Mouse (Mus musculus) liver, postnatal 0 days (tissue): ENCODE results near the gene Znrf2. TPM values are rescaled to one million over a fixed set of nuclear protein-coding genes. Genes with fewer than 3 reads are reported as not detected.

Source experiments
- ATAC-seq: fragments of 200-750 bp; cut with Nextera tagmentation; 2 replicates; pipeline ENCODE4 v1.8.0; 2017; ENCODE audit warnings: mild to moderate bottlenecking, moderate library complexity
- DNase-seq: peaks from one replicate; pipeline ENCODE4 v3.0.0-alpha.2; 2016
- H3K27ac ChIP-seq: fragments of 300-500 bp; sonication (generic); 2 replicates; pipeline ENCODE4 v1.5.1; 2014; ENCODE audit warnings: antibody characterized with exemption, moderate library complexity, mild to moderate bottlenecking, low read depth
- H3K27me3 ChIP-seq: fragments of 300-500 bp; sonication (generic); 2 replicates; pipeline ENCODE4 v1.6.1; 2014; ENCODE audit warnings: low read length, control low read depth, mixed read lengths; ENCODE audit not compliant: insufficient read depth
- H3K36me3 ChIP-seq: fragments of 300-500 bp; sonication (generic); replicated peaks from 2 replicates; pipeline ENCODE4 v1.6.1; 2014; ENCODE audit warnings: mild to moderate bottlenecking, control low read depth, low read length, moderate library complexity, mixed read lengths; ENCODE audit not compliant: insufficient read depth
- H3K4me1 ChIP-seq: fragments of 300-500 bp; sonication (generic); 2 replicates; pipeline ENCODE4 v1.6.1; 2014; ENCODE audit warnings: antibody characterized with exemption, mild to moderate bottlenecking, control low read depth; ENCODE audit not compliant: insufficient read depth
- H3K4me2 ChIP-seq: fragments of 300-500 bp; sonication (generic); 2 replicates; pipeline ENCODE4 v1.6.1; 2014; ENCODE audit warnings: low read depth, mild to moderate bottlenecking, low read length, moderate library complexity, mixed read lengths
- H3K4me3 ChIP-seq: fragments of 300-500 bp; sonication (generic); 2 replicates; pipeline ENCODE4 v1.5.1; 2014; ENCODE audit warnings: low read depth, low read length
- H3K9ac ChIP-seq: fragments of 300-500 bp; sonication (generic); replicated peaks from 2 replicates; pipeline ENCODE4 v1.6.1; 2014; ENCODE audit warnings: mild to moderate bottlenecking, moderate library complexity
- H3K9me3 ChIP-seq: fragments of 300-500 bp; sonication (generic); 2 replicates; pipeline ENCODE4 v1.6.1; 2016; ENCODE audit warnings: mild to moderate bottlenecking, control low read depth, low read length, mixed read lengths
- CTCF ChIP-seq: sonication (generic); IDR thresholded peaks from 2 replicates; pipeline ENCODE4 v1.5.1; 2016; ENCODE audit warnings: antibody characterized with exemption, low read depth
- EP300 ChIP-seq: IDR thresholded peaks from 2 replicates; pipeline ENCODE4 v1.6.1; 2016; ENCODE audit warnings: antibody characterized with exemption, low read depth, mild to moderate bottlenecking
- WGBS: fragments of 180-500 bp; shearing (Covaris S2); extraction: QIAGEN DNeasy Blood & Tissue Kit; methylation state at CpG from one replicate; pipeline ENCODE4 v1.1.7; 2014; ENCODE audit not compliant: insufficient replicate concordance; 5-methylcytosine and 5-hydroxymethylcytosine counted together
- polyA plus RNA-seq: library from polyadenylated mRNA; unstranded; fragments of >200 nt; fragmentation: Nextera tagmentation; extraction: Ambion mirVana; gene quantifications from 2 replicates; pipeline ENCODE4 v1.2.1, GENCODE M21; 2015

Gene Znrf2
- polyA plus RNA-seq, 1 experiment from 2014 or later: 4.4 TPM

GRCm38 (mm10) chr6:54789139-54789538 lies 27.6 kb upstream of the Znrf2 start:
- no peak for DNase-seq
- H3K9me3 ChIP-seq: no peaks in the 10 kb centered on the region
- H3K4me1 ChIP-seq: peaks cover 15% of the 10 kb centered on the region
- no peaks in the 10 kb centered on the region for H3K27me3 ChIP-seq
- ATAC-seq: peak; percentile 80
- H3K9ac ChIP-seq: no peak overlapping the region
- H3K4me3 ChIP-seq: no peak overlapping the region
- H3K4me2 ChIP-seq: no peak overlapping the region
- 56% methylated on average over 4 of the region's 4 CpGs for WGBS
- no peaks in the 10 kb centered on the region for H3K36me3 ChIP-seq
- peak overlapping the region; percentile 75 for H3K27ac ChIP-seq
- TF ChIP-seq CTCF: no peak
- TF ChIP-seq EP300: peak; percentile 59; the same call in 1 of the 2 replicates

GRCm38 (mm10) chr6:54790071-54790470 lies 26.6 kb upstream of the Znrf2 start:
- TF ChIP-seq EP300: no peak
- no peak for TF ChIP-seq CTCF
- no peaks in the 10 kb centered on the region for H3K27me3 ChIP-seq
- no peaks in the 10 kb centered on the region for H3K9me3 ChIP-seq
- H3K9ac ChIP-seq: no peak overlapping the region
- H3K27ac ChIP-seq: peak overlapping the region; percentile 75; the same call in 1 of the 2 replicates
- H3K4me1 ChIP-seq: peaks cover 15% of the 10 kb centered on the region
- no peak for DNase-seq
- H3K4me3 ChIP-seq: no peak overlapping the region
- no peak overlapping the region for H3K4me2 ChIP-seq
- 50% methylated on average over 4 of the region's 4 CpGs for WGBS
- H3K36me3 ChIP-seq: no peaks in the 10 kb centered on the region
- ATAC-seq: peak; percentile 75

GRCm38 (mm10) chr6:54793853-54794252 lies 22.9 kb upstream of the Znrf2 start:
- H3K4me2 ChIP-seq: no peak overlapping the region
- H3K9ac ChIP-seq: no peak overlapping the region
- 78% methylated on average over 3 of the region's 3 CpGs for WGBS
- no peaks in the 10 kb centered on the region for H3K36me3 ChIP-seq
- H3K4me3 ChIP-seq: no peak overlapping the region
- no peaks in the 10 kb centered on the region for H3K27me3 ChIP-seq
- H3K9me3 ChIP-seq: no peaks in the 10 kb centered on the region
- TF ChIP-seq CTCF: no peak
- TF ChIP-seq EP300: no peak
- no peak for ATAC-seq
- peaks cover 15% of the 10 kb centered on the region for H3K4me1 ChIP-seq
- no peak for DNase-seq
- H3K27ac ChIP-seq: no peak overlapping the region

GRCm38 (mm10) chr6:54794372-54794771 lies 22.3 kb upstream of the Znrf2 start:
- ATAC-seq (no peak), DNase-seq (no peak)
- Histone ChIP-seq H3K9me3 (no peaks in the 10 kb centered on the region), H3K27ac (no peak overlapping the region), H3K4me1 (peaks cover 13% of the 10 kb centered on the region), H3K27me3 (no peaks in the 10 kb centered on the region), H3K36me3 (no peaks in the 10 kb centered on the region), H3K4me2 (no peak overlapping the region), H3K9ac (no peak overlapping the region), H3K4me3 (no peak overlapping the region)
- WGBS: 57% methylated on average over 2 of the region's 2 CpGs
- TF ChIP-seq EP300: no peak
- 0 out of 2 replicates have a peak, but pooled peaks have one; percentile 4 for TF ChIP-seq CTCF

- Histone ChIP-seq H3K9ac (no peak overlapping the region), H3K4me3 (no peak overlapping the region), H3K4me1 (peaks cover 11% of the 10 kb centered on the region), H3K36me3 (no peaks in the 10 kb centered on the region), H3K27ac (no peak overlapping the region), H3K9me3 (no peaks in the 10 kb centered on the region), H3K4me2 (no peak overlapping the region), H3K27me3 (no peaks in the 10 kb centered on the region)
- TF ChIP-seq EP300: no peak
- TF ChIP-seq CTCF: no peak
- no peak for DNase-seq
- ATAC-seq: no peak
- WGBS: 77% methylated on average over 5 of the region's 5 CpGs
These were observed 21.7 kb upstream of the Znrf2 start for GRCm38 (mm10) chr6:54794991-54795390.

- no peaks in the 10 kb centered on the region for H3K9me3 ChIP-seq
- no peak for DNase-seq
- no peak for ATAC-seq
- H3K9ac ChIP-seq: no peak overlapping the region
- H3K4me3 ChIP-seq: no peak overlapping the region
- H3K4me1 ChIP-seq: peaks cover 5% of the 10 kb centered on the region
- H3K4me2 ChIP-seq: no peak overlapping the region
- no peaks in the 10 kb centered on the region for H3K27me3 ChIP-seq
- no peak overlapping the region for H3K27ac ChIP-seq
- 60% methylated on average over 5 of the region's 5 CpGs for WGBS
- no peak for TF ChIP-seq EP300
- TF ChIP-seq CTCF: no peak
- H3K36me3 ChIP-seq: no peaks in the 10 kb centered on the region
These were observed 20.7 kb upstream of the Znrf2 start for GRCm38 (mm10) chr6:54795971-54796370.

GRCm38 (mm10) chr6:54802348-54802747 lies 14.4 kb upstream of the Znrf2 start:
- H3K27me3 ChIP-seq: no peaks in the 10 kb centered on the region
- no peak overlapping the region; the same call in 1 of the 2 replicates for H3K9ac ChIP-seq
- DNase-seq (no peak), ATAC-seq (peak; percentile 48)
- peak overlapping the region; percentile 44 for H3K4me2 ChIP-seq
- no peak overlapping the region for H3K4me3 ChIP-seq
- peaks cover 4% of the 10 kb centered on the region; the same call in 1 of the 2 replicates for H3K4me1 ChIP-seq
- no peak overlapping the region for H3K27ac ChIP-seq
- 55% methylated on average over 8 of the region's 8 CpGs for WGBS
- no peak for TF ChIP-seq EP300
- no peak for TF ChIP-seq CTCF
- no peaks in the 10 kb centered on the region for H3K9me3 ChIP-seq
- H3K36me3 ChIP-seq: no peaks in the 10 kb centered on the region
